Mouse (Mus musculus) spleen, postnatal 10 days (tissue): Measurements from ENCODE around the gene Mysm1.

Source experiments
- DNase-seq, 2 experiments: peaks; one replicate each; pipeline ENCODE4 v3.0.0; 2021 to 2022; ENCODE audit warnings: low spot score in 2 of 2

Gene Mysm1

DNA sequence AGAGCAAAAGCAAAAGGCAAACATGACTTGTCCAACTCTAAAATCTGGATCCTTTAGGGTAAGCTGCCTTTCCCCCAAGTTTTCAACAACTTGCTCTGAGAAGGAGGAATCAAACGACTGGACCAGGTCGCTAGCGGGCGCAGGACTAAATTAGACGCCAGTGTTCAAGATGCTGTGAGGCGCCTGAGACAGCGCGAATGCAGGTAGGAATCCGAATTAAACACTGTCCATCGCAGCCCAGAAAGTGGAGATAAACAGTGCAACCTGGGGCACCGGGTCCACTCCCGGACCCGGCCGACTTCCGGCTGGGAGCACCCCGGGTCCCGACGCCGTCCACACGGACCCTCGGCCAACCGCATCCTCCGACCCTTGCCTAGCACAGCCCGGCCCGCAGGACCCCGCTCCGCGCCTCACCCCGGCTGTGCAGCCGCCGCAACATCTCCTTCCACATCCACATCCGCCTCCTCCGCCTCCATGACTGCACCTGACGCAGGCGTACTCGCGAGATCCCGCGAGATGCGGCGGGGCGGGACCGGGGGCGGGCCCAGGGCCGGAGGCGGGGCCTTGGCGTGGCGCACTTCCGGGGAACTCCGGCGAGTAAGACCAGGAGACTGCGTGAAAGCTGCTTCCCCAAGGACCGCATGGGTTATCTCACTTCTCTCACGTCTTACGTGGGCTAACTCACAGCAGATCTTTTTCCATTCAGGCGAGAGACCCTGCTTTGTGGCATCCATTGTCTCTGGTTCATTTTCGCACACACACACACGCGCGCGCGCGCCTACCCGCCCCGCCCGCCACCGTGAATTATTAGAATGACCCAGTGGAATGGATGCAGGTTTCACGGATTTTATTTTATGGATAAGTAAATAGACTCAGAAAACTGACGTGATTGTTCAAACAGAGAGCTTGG lies at the start of gene Mysm1:
TSS of gene Mysm1 (minus strand) at position 511 of the 910 bp plus-strand sequence.
- DNase-seq, result peak; percentile 94

DNA sequence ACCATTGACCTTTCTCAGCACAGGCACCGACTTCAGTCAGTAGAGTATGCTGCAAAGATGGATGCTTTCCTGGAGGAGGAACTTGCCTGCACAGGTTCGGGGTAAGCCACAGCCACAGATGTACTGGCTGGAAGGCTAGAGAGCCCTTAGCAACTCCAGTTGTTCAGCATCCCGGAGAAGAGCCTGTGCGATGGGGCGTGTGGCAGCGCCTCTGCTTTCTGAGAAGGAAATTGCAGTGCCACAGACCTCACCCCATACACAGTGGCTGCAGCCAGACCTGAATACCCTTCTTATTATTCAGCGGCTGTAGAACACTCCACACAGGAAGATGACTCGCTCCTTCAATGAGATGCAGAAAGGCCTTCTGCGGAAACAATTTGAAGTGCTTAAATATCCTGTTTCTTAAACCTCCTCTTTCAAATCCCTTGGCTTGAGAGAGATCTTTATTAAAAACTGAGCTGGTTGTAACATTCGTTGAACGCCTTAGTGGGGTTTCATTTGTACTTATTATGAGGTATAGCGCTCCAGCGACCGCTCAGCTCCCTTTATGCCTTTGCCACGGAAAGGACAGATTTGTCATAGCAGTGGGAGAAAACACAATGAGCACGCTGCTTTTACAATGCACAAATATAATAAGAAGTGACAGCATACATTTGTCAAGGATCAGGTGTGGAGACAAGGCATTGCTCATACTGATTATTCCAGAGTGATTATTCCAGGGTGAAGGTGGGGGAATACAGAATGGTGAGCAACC lies 47.1 kb upstream of the Mysm1 start:
- no peak for DNase-seq

DNA sequence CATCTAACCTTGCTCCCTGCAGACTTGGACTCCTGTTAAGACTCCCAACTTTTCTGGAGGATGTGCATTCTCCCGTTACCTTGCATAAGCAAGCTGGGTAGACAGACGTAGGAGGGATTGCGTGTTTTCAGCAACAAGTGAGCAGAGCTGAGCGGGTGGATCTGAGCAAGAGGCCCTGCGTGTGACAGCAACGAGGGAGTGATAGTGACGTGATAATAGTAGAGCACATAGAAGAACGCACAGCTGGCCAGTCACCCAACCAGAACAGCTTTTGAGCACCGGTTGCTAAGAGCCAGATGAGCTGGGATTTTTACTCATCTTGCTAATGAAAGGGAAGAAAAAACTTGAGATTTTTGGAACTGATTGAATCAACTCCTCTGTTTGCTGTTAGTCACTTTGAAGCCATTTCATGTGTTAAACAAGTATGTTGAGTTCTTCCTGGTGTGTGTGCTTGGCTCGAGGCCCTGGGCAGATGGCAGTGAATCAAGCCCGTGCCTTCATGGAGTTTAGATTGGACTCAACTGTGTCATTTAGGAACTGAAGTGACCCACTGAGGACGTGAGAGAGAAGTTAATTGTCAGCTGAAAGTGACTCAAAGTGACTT lies 44.6 kb upstream of the Mysm1 start:
- DNase-seq, result no peak

DNA sequence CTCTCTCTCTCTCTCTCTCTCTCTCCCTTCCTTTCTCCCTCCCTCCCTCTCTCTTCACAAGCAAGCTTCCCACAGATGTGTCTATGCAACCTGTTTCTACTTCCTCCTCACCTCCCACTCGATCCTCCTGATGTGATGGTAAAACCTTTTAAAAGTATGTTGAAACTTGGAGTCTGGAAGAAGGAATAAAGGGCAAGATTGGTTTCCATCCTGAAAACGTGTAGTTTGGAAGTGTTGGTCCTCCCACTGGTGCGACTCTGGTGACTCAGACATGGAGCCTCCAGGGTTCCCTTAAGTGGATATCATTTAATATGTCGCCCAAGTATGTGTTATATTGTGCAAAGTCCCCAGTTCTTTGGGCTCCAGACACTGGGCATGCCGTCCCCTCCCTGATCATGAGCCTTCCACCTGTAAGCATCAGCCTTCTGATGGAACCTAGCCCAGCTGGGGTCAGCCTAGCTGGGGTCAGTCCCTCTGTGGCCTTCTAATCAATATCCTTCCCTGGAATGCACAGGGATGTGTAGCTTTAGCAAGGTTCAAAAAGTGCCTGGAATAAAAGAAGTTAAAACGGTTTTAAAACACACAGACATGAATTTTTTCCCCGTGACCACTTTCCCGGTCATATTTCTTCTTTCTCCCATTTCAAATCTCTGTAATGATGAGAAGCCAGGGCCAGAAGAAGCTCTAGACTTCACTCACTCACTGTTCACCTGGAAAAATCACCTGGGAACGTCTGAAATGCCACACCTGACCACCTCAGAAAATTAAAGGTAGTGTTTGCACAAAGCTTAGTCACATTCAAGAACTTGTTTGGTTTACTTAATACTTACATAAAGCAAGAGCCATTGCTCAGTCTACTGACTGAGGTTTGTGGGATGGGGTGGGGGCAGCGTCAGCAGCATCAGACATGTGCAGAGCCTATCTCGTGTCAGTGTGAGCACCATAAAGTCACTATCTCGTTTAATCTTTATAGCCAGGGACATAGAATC lies 43.0 kb upstream of the Mysm1 start:
- DNase-seq, result no peak

GRCm38 (mm10) chr4:95020201-95020600 lies 41.3 kb upstream of the Mysm1 start:
- DNase-seq, result no peak

- no peak for DNase-seq
These were observed 39.3 kb upstream of the Mysm1 start for GRCm38 (mm10) chr4:95018221-95018620.

DNA sequence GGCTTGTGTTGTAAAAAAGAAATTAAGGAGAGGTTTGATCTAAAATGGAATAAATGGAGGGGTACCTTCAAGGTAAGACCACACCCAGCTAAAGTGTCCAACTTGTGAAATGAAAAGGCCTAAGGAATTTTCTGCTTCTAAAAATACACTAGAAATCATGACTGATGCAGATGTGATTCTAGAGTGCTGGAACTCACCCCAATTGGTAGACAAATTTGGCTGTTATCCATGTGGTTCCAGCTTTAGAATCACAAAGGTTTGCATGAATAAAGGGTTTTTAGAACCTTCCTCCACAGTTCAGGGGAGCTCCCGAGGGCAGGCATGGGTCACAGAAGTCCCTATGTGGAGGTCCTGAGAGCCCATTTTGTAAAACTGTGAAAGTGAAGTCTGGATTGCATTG lies 33.8 kb upstream of the Mysm1 start:
- no peak for DNase-seq

GRCm38 (mm10) chr4:95012256-95012655 lies 33.4 kb upstream of the Mysm1 start:
- DNase-seq, result no peak

- DNase-seq, result peak; percentile 30 to 69
These were observed 29.5 kb upstream of the Mysm1 start for GRCm38 (mm10) chr4:95008175-95009057.

DNA sequence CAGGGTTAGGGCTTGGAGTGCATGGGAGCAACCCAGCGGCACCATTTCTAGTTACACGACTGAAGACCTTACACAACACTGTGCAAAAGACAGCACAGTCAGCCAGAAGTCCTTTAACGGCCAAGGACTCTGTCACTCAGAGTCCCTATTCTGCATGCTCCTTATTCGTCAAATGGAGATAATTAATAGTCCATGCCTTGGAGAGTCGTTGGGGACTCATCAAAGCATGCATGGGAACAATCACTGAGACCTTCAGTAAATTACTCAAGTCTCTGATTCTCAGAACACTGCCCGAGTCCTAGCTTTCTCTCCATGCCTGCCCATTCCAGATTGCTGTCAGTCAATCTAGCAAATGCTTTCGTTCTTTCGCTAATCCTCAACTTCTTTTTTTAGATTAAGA lies 28.9 kb upstream of the Mysm1 start:
- DNase-seq, result no peak

GRCm38 (mm10) chr4:95005251-95005830 lies 26.4 kb upstream of the Mysm1 start:
- no peak for DNase-seq

DNA sequence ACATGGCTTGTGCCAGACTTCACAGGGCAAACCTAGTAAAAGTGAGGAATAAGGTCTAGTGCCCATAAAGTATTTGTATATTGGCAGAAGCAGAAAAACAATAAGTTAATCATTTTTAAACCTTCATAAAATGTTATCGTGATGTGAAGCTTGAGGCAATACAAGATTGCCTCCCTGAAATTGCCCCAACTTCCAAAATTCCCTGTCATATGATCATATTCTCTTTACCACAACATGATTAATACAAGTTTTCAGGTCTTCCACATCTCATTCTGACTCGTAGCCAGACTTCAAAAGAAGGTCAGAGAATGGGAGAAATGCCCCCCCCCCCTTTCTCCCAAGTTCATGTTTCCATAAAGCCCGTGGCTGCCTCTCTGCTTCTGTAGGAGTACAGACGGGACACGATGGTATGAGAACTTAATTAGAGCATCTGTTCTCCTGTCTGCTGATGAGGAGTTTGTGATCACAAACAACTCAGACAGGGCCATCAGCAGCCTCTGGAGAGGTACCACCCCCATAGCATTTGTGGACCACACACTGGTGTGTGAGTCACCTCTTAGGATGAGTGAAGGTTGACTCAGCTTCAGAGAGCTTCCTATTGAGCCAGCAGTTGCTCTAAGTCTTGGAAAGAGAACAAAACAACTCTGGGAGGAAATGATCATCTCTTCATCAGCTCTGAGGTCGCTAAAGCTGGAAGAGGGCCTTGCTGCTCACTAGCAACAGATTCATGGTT lies 22.3 kb upstream of the Mysm1 start:
- no peak for DNase-seq

- no peak for DNase-seq
These were observed 21.2 kb upstream of the Mysm1 start for GRCm38 (mm10) chr4:95000147-95000546.

GRCm38 (mm10) chr4:94999249-94999648 lies 20.3 kb upstream of the Mysm1 start:
- peak in 1 of 2 experiments; percentile 74 for DNase-seq

- DNase-seq, result no peak
These were observed 17.0 kb upstream of the Mysm1 start for GRCm38 (mm10) chr4:94995862-94996261.

DNA sequence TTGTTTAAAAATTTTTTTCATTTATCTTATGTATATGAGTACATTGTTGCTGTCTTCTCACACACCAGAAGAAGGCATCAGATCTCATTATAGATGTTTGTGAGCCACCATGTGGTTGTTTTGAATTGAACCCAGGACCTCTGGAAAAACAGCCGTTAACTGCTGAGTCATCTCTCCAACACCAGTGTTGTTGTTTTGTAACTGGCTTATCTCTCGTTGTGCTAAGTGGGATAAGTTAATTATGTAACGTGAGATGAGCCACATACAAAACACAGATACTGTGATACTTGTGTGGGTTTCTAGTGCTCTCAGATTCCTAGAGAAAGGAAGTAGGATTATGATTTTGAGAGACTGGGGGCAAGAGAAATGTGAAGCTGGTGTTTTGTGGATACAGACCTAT lies 11.3 kb upstream of the Mysm1 start:
- DNase-seq, result no peak

DNA sequence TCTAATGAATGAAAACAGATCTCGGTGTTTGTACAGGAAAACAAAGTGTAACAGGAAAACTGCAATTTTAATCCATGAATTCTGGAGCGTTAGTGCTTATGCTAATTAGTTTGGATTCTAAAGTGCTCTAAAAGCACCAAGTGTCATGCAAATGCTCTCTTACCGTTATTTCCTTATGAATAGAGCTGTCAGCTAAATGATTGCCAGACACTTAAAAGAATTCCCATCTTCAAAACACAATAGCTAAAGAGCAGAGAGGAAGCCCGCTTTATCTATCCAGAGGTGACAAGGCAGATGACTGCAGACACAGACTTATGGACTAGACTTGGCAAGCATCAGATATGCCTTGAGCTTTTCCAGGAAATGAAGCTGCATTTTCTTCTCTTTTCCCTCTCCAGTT lies 8.8 kb upstream of the Mysm1 start:
- DNase-seq, result no peak

GRCm38 (mm10) chr4:94979500-94979915 lies 608 bp upstream of the Mysm1 start:
- DNase-seq, result no peak

DNA sequence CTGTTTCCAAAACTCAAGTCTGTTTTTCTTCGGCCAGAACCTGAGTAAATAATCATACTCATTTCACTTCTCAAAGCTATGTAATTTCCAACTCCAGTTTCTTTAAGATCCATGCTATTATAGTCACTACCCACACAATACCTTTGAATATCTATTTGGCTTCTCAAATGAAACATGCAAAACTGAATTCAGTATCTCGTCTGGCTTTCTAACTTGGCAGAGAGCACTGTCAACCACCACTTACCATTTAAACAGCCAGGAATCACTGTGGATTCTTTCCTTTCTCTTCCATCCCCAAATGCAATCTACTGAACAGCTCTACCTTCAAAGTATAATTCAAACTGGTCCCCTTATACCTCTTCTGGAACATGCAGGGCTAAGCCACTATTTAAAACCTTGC lies 5.6 kb downstream of the Mysm1 start:
- DNase-seq, result no peak
